Mouse (Mus musculus) MEL (cell line): ENCODE data around the gene Trim2. TPM values are rescaled to one million over a fixed set of nuclear protein-coding genes. Genes with fewer than 3 reads are reported as not detected.

ENCODE experiments used
- DNase-seq: peaks from one replicate; pipeline ENCODE4 v3.0.0; 2011; ENCODE audit warnings: low read depth, low spot score
- H3K27ac ChIP-seq: 2 replicates; pipeline ENCODE4 v1.5.1; 2012; ENCODE audit warnings: low read depth, mild to moderate bottlenecking, control low read depth, low read length, moderate library complexity; ENCODE audit not compliant: control insufficient read depth
- H3K27me3 ChIP-seq, 2 experiments: fragments of 150-350 bp in 1 of 2; sonication (generic) in 1 of 2; 2 replicates each; pipeline ENCODE4 v1.6.1; 2012; ENCODE audit warnings: low read length in 2 of 2, mild to moderate bottlenecking in 2 of 2, improper control_type of control experiment in 1 of 2, moderate library complexity in 1 of 2; ENCODE audit not compliant: insufficient read depth in 2 of 2, control insufficient read depth in 1 of 2
- H3K36me3 ChIP-seq, 2 experiments: 2 replicates each; pipeline ENCODE4 v1.6.1; 2012 to 2014; ENCODE audit warnings: low read length in 2 of 2, improper control_type of control experiment in 1 of 2, inconsistent platforms in 1 of 2, mild to moderate bottlenecking in 1 of 2; ENCODE audit not compliant: insufficient read depth in 2 of 2, control insufficient read depth in 1 of 2
- H3K4me1 ChIP-seq, 2 experiments: fragments of 150-350 bp in 1 of 2; sonication (generic) in 1 of 2; 2 replicates each; pipeline ENCODE4 v1.6.1; 2012; ENCODE audit warnings: low read length in 2 of 2, improper control_type of control experiment in 1 of 2, mild to moderate bottlenecking in 1 of 2; ENCODE audit not compliant: insufficient read depth in 2 of 2, control insufficient read depth in 1 of 2
- H3K4me3 ChIP-seq, 2 experiments: fragments of 150-350 bp in 1 of 2; sonication (generic) in 1 of 2; 2 replicates each; pipeline ENCODE4 v1.5.1; 2012; ENCODE audit warnings: low read depth in 2 of 2, low read length in 2 of 2, mild to moderate bottlenecking in 2 of 2, moderate library complexity in 2 of 2, control low read depth in 1 of 2, improper control_type of control experiment in 1 of 2; ENCODE audit not compliant: control insufficient read depth in 1 of 2, insufficient read depth in 1 of 2
- H3K79me2 ChIP-seq: 2 replicates; pipeline ENCODE4 v1.6.1; 2012; ENCODE audit warnings: mild to moderate bottlenecking, low read length, moderate library complexity; ENCODE audit not compliant: control insufficient read depth, poor library complexity, insufficient read depth
- H3K9ac ChIP-seq: 2 replicates; pipeline ENCODE4 v1.6.1; 2012; ENCODE audit warnings: low read depth, mild to moderate bottlenecking, control low read depth, low read length, moderate library complexity; ENCODE audit not compliant: control insufficient read depth, poor library complexity, severe bottlenecking
- H3K9me3 ChIP-seq: fragments of 150-350 bp; sonication (generic); replicated peaks from 2 replicates; pipeline ENCODE4 v1.6.1; 2012; ENCODE audit warnings: mild to moderate bottlenecking, low read length, improper control_type of control experiment, moderate library complexity; ENCODE audit not compliant: insufficient read depth
- BHLHE40 ChIP-seq: IDR thresholded peaks from 2 replicates; pipeline ENCODE4 v1.6.1; 2012; ENCODE audit warnings: low read depth, mild to moderate bottlenecking, inconsistent platforms, low read length, improper control_type of control experiment, borderline replicate concordance
- CHD1 ChIP-seq: IDR thresholded peaks from 2 replicates; pipeline ENCODE4 v1.6.1; 2012; ENCODE audit warnings: low read depth, mild to moderate bottlenecking, inconsistent platforms, low read length, improper control_type of control experiment
- CHD2 ChIP-seq: IDR thresholded peaks from 2 replicates; pipeline ENCODE4 v1.6.1; 2011; ENCODE audit warnings: low read length, improper control_type of control experiment
- CTCF ChIP-seq, 3 experiments: IDR thresholded peaks in 2 of 3; conservative IDR thresholded peaks in 1 of 3; 2 replicates each; pipeline ENCODE4 v1.5.1; 2011 to 2012; ENCODE audit warnings: low read length in 3 of 3, low read depth in 2 of 3, mild to moderate bottlenecking in 2 of 3, improper control_type of control experiment in 1 of 3, inconsistent platforms in 1 of 3, mixed read lengths in 1 of 3, moderate library complexity in 1 of 3; ENCODE audit not compliant: control insufficient read depth in 1 of 3, insufficient read depth in 1 of 3, poor library complexity in 1 of 3, severe bottlenecking in 1 of 3
- ELF1 ChIP-seq: IDR thresholded peaks from 2 replicates; pipeline ENCODE4 v1.6.1; 2014; ENCODE audit warnings: low read depth, mild to moderate bottlenecking, inconsistent platforms, low read length, improper control_type of control experiment, moderate library complexity
- EP300 ChIP-seq, 2 experiments: IDR thresholded peaks; 2 replicates each; pipeline ENCODE4 v1.6.1; 2011; ENCODE audit warnings: improper control_type of control experiment in 2 of 2, low read length in 2 of 2, low read depth in 1 of 2, mild to moderate bottlenecking in 1 of 2
- GABPA ChIP-seq: IDR thresholded peaks from 2 replicates; pipeline ENCODE4 v1.6.1; 2012; ENCODE audit warnings: low read depth, mild to moderate bottlenecking, inconsistent platforms, low read length, improper control_type of control experiment, moderate library complexity
- KAT2A ChIP-seq: conservative IDR thresholded peaks from 2 replicates; pipeline ENCODE4 v1.6.1; 2012; ENCODE audit warnings: low read depth, low read length, improper control_type of control experiment, inconsistent platforms
- MAFK ChIP-seq: IDR thresholded peaks from 2 replicates; pipeline ENCODE4 v1.6.1; 2011; ENCODE audit warnings: low read depth, mild to moderate bottlenecking, low read length, improper control_type of control experiment, borderline replicate concordance
- MAZ ChIP-seq: IDR thresholded peaks from 2 replicates; pipeline ENCODE4 v1.6.1; 2012; ENCODE audit warnings: low read depth, mild to moderate bottlenecking, inconsistent platforms, low read length, improper control_type of control experiment
- MXI1 ChIP-seq: IDR thresholded peaks from 2 replicates; pipeline ENCODE4 v1.6.1; 2011; ENCODE audit warnings: mild to moderate bottlenecking, low read depth, low read length, improper control_type of control experiment
- MYB ChIP-seq: IDR thresholded peaks from 2 replicates; pipeline ENCODE4 v1.6.1; 2011; ENCODE audit warnings: mild to moderate bottlenecking, low read depth, low read length, improper control_type of control experiment
- POLR2A ChIP-seq, 2 experiments: IDR thresholded peaks; 2 replicates each; pipeline ENCODE4 v1.6.1; 2011 to 2012; ENCODE audit warnings: low read length in 2 of 2, mild to moderate bottlenecking in 2 of 2, control low read depth in 1 of 2, improper control_type of control experiment in 1 of 2, low read depth in 1 of 2, moderate library complexity in 1 of 2; ENCODE audit not compliant: control insufficient read depth in 1 of 2, insufficient read depth in 1 of 2, poor library complexity in 1 of 2
- POLR2AphosphoS2 ChIP-seq: IDR thresholded peaks from 2 replicates; pipeline ENCODE4 v1.6.1; 2011; ENCODE audit warnings: low read length, improper control_type of control experiment
- RCOR1 ChIP-seq: IDR thresholded peaks from 2 replicates; pipeline ENCODE4 v1.6.1; 2012; ENCODE audit warnings: low read depth, mild to moderate bottlenecking, inconsistent platforms, low read length, improper control_type of control experiment
- TAL1 ChIP-seq: IDR thresholded peaks from 2 replicates; pipeline ENCODE4 v1.6.1; 2012; ENCODE audit warnings: mild to moderate bottlenecking, inconsistent platforms, low read length, moderate library complexity, mixed read lengths
- TBP ChIP-seq: IDR thresholded peaks from 2 replicates; pipeline ENCODE4 v1.8.0; 2011; ENCODE audit warnings: low read depth, low read length, improper control_type of control experiment
- USF1 ChIP-seq: IDR thresholded peaks from 2 replicates; pipeline ENCODE4 v1.6.1; 2014; ENCODE audit warnings: low read depth, mild to moderate bottlenecking, inconsistent platforms, low read length, improper control_type of control experiment, moderate library complexity
- USF2 ChIP-seq, 2 experiments: IDR thresholded peaks; 2 replicates each; pipeline ENCODE4 v1.6.1; 2011 to 2012; ENCODE audit warnings: improper control_type of control experiment in 2 of 2, low read length in 2 of 2, borderline replicate concordance in 1 of 2, inconsistent platforms in 1 of 2, low read depth in 1 of 2, mild to moderate bottlenecking in 1 of 2; ENCODE audit not compliant: insufficient read depth in 1 of 2
- ZKSCAN1 ChIP-seq: IDR thresholded peaks from 2 replicates; pipeline ENCODE4 v1.6.1; 2012; ENCODE audit warnings: low read depth, mild to moderate bottlenecking, inconsistent platforms, low read length, improper control_type of control experiment, moderate library complexity
- ZMIZ1 ChIP-seq: IDR thresholded peaks from 2 replicates; pipeline ENCODE4 v1.6.1; 2012; ENCODE audit warnings: low read depth, mild to moderate bottlenecking, inconsistent platforms, low read length, improper control_type of control experiment, moderate library complexity
- polyA plus RNA-seq, 2 experiments: library from polyadenylated mRNA; stranded (reverse) in 1 of 2; unstranded in 1 of 2; fragments of >175 nt in 1 of 2; fragments of >200 nt in 1 of 2; gene quantifications; 2 replicates each; pipeline versions ENCODE4 v1.2.1 to v1.2.4; 2012; ENCODE audit warnings: low replicate concordance in 2 of 2, low read depth in 1 of 2; ENCODE audit not compliant: insufficient read length in 2 of 2, insufficient read depth in 1 of 2, missing spikeins in 1 of 2
- total RNA-seq: library from RNA; depleted of rRNA; stranded (reverse); fragments of 300-350 nt; gene quantifications from 2 replicates; pipeline ENCODE4 v1.2.3, GENCODE M21; 2012

Trim2 gene
- total and polyA plus RNA-seq, 3 experiments: 1.7 to 4.4 TPM; not detected in 1

GRCm38 (mm10) chr3:84335421-84336073 lies 28.9 kb upstream of the Trim2 start:
- H3K27ac ChIP-seq: no peak overlapping the region
- no peak for DNase-seq
- H3K9me3 ChIP-seq: no peaks in the 10 kb centered on the region
- TF ChIP-seq POLR2AphosphoS2: no peak
- TF ChIP-seq CHD1: no peak
- no peak for TF ChIP-seq USF1
- TF ChIP-seq CHD2: no peak
- TF ChIP-seq ZKSCAN1: no peak
- TF ChIP-seq KAT2A: no peak
- no peak for TF ChIP-seq MYB
- no peak for TF ChIP-seq TAL1
- TF ChIP-seq EP300 (IDR thresholded peaks at IDR 0.05; ENCODE audit: low read depth in 1 of 2, low read length in 2 of 2): no peak
- no peak for TF ChIP-seq ZMIZ1
- TF ChIP-seq RCOR1: no peak
- TF ChIP-seq MAFK: no peak
- TF ChIP-seq MXI1: no peak
- TF ChIP-seq TBP: no peak
- TF ChIP-seq BHLHE40: no peak
- H3K27me3 ChIP-seq: no peaks in the 10 kb centered on the region
- H3K4me3 ChIP-seq: no peak overlapping the region
- H3K9ac ChIP-seq: no peak overlapping the region
- peaks cover 0 to 15% of the 10 kb centered on the region in 2 experiments; a peak in 2 of 4 replicates for H3K4me1 ChIP-seq
- no peaks in the 10 kb centered on the region for H3K79me2 ChIP-seq
- peaks cover 0 to 7% of the 10 kb centered on the region in 2 experiments; a peak in 2 of 4 replicates for H3K36me3 ChIP-seq

- H3K9me3 ChIP-seq: no peaks in the 10 kb centered on the region
- no peaks in the 10 kb centered on the region for H3K27me3 ChIP-seq
- DNase-seq: no peak
- H3K4me1 ChIP-seq: peaks cover 0 to 15% of the 10 kb centered on the region in 2 experiments; a peak in 2 of 4 replicates
- H3K9ac ChIP-seq: no peak overlapping the region
- H3K79me2 ChIP-seq: no peaks in the 10 kb centered on the region
- TF ChIP-seq RCOR1: no peak
- 0 out of 4 replicates have a peak, but pooled peaks of 1 of the 2 experiments have one; percentile 6 for TF ChIP-seq POLR2A (IDR thresholded peaks at IDR 0.05; ENCODE audit: control insufficient read depth in 1 of 2, insufficient read depth in 1 of 2, low read depth in 1 of 2, low read length in 2 of 2, poor library complexity in 1 of 2)
- no peak for TF ChIP-seq MAZ
- TF ChIP-seq ELF1: no peak
- TF ChIP-seq GABPA: no peak
- no peak for TF ChIP-seq USF2 (IDR thresholded peaks at IDR 0.05; ENCODE audit: borderline replicate concordance in 1 of 2, insufficient read depth in 1 of 2, low read depth in 1 of 2, low read length in 2 of 2)
- TF ChIP-seq BHLHE40: no peak
- no peak for TF ChIP-seq CTCF (IDR thresholded peaks at IDR 0.05 in 2 of 3, conservative IDR thresholded peaks at IDR 0.05 in 1 of 3; ENCODE audit: control insufficient read depth in 1 of 3, insufficient read depth in 1 of 3, low read depth in 2 of 3, low read length in 3 of 3, poor library complexity in 1 of 3, severe bottlenecking in 1 of 3)
- no peak overlapping the region for H3K27ac ChIP-seq
- no peak overlapping the region for H3K4me3 ChIP-seq
- H3K36me3 ChIP-seq: peaks cover 0 to 7% of the 10 kb centered on the region in 2 experiments; a peak in 2 of 4 replicates
These were observed 28.2 kb upstream of the Trim2 start for GRCm38 (mm10) chr3:84334771-84335420.
